26 mouse cellular contexts compared by ENCODE assay signal in the genomic region with DNA sequence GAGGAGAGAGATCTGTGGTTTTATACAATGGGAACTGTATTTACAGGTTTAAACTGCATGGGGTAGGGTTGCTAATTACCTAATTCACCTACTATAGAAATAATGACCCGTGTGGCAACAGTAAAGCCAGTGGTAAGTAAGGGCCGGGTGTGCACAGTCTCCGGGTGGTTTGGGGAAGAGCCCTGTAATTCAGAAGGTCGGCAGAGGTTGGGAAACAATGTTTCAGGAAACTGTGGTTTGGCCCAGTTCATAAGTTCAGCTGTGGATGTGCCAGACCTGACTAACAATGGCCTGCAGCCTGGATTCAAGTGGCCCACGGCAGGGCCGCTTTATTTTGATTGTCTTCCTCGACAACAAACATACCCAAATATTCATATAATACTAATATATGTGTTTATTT. TPM values are rescaled to one million over a fixed set of nuclear protein-coding genes. Genes with fewer than 3 reads are reported as not detected.
DNase-seq lines count a peak whose midpoint lies in the region; ATAC-seq lines count a peak whose summit lies in the region.
"Had no signal": no experiment of that assay in that cellular context is flagged by ENCODE, and none has a peak within 500 bp of the region (broad histone marks: within the 10 kb centered on the region; RNA-seq: fewer than 3 reads in every experiment).

No protein-coding gene starts in this region.

- no peaks in the 10 kb centered on the region for H3K9me3 ChIP-seq in heart, embryonic 10.5 days
- H3K9me3 ChIP-seq: embryonic facial prominence, embryonic 10.5 days; heart, embryonic 12.5 days; hindbrain, embryonic 13.5 days; liver, embryonic 12.5 days; neural tube, embryonic 12.5 days; stomach, embryonic 15.5 days had no signal

- no peak overlapping the region for H3K27ac ChIP-seq in heart, embryonic 10.5 days
- H3K27ac ChIP-seq: embryonic facial prominence, embryonic 10.5 days; hindbrain, embryonic 13.5 days; liver, embryonic 12.5 days; neural tube, embryonic 12.5 days; stomach, embryonic 15.5 days had no signal

- no peaks in the 10 kb centered on the region for H3K27me3 ChIP-seq in heart, embryonic 10.5 days (ENCODE audit: insufficient read depth, poor library complexity, severe bottlenecking)
- H3K27me3 ChIP-seq: heart, embryonic 12.5 days; liver, embryonic 12.5 days; neural tube, embryonic 12.5 days; stomach, embryonic 15.5 days had no signal

- ATAC-seq in common myeloid progenitor, adult 5-6 weeks (replicated peaks; ENCODE audit: low read depth, poor library complexity, severe bottlenecking) = peak; percentile 75
- ATAC-seq in megakaryocyte progenitor cell, adult 5-6 weeks (replicated peaks; ENCODE audit: poor library complexity) = peak; percentile 78
- ATAC-seq: forebrain, embryonic 14.5 days; liver, embryonic 12.5 days had no signal

- H3K4me1 ChIP-seq in heart, embryonic 10.5 days = no peaks in the 10 kb centered on the region
- H3K4me1 ChIP-seq: embryonic facial prominence, embryonic 10.5 days; heart, embryonic 12.5 days; hindbrain, embryonic 13.5 days; neural tube, embryonic 12.5 days; stomach, embryonic 15.5 days had no signal

- intact Hi-C loops in gastrocnemius, postnatal 14 days (cut with DNase I; ENCODE audit: low total_unique reads) = loop anchor here (5.0 to 10.0 kb wide), 2 partner anchors 321 to 523 kb away; no protein-coding TSS in a partner anchor

- DNase-seq in heart, adult 11 months = peak; percentile 93
- no peak for DNase-seq in heart, embryonic 10.5 days (ENCODE audit: low spot score)
- peak; percentile 65 for DNase-seq in 3T3-L1 (ENCODE audit: low read depth, low spot score)
- no peak for DNase-seq in kidney, postnatal 25 days
- DNase-seq in frontal cortex, postnatal 10 days (ENCODE audit: low spot score in 2 of 2) = no peak
- DNase-seq in gastrocnemius, postnatal 14 days = no peak
- DNase-seq: adrenal gland, adult 8-10 months; B cell, adult 2 months; cerebellum, adult 11 months; cerebellum, postnatal 14 days; gastrocnemius, postnatal 25 days; kidney, adult 8-10 months; kidney, postnatal 36 days; layer of hippocampus, adult 9-11 months; right cerebral cortex, adult 18-20 months; thymus, adult 18-20 months; thymus, postnatal 4 days had no signal

- no peaks in the 10 kb centered on the region for H3K36me3 ChIP-seq in heart, embryonic 10.5 days
- H3K36me3 ChIP-seq: embryonic facial prominence, embryonic 10.5 days; heart, embryonic 12.5 days; hindbrain, embryonic 13.5 days; liver, embryonic 12.5 days; neural tube, embryonic 12.5 days; stomach, embryonic 15.5 days had no signal

- no peak overlapping the region for H3K4me3 ChIP-seq in heart, embryonic 10.5 days
- H3K4me3 ChIP-seq: embryonic facial prominence, embryonic 10.5 days; heart, embryonic 12.5 days; hindbrain, embryonic 13.5 days; liver, embryonic 12.5 days; neural tube, embryonic 12.5 days; stomach, embryonic 15.5 days had no signal

- WGBS in heart, embryonic 10.5 days = 76% methylated on average over 7 of the region's 7 CpGs

RNA-seq across cellular contexts. Expression of a gene that starts 9.0 kb away (rescaled TPM):
- 20.1 and 27.7 TPM in 2 replicates for polyA plus RNA-seq in heart, embryonic 10.5 days (2016; fragmentation: Nextera tagmentation; extraction: Ambion mirVana)
- total RNA-seq in common myeloid progenitor, adult 5-6 weeks (2017) = 24.2 and 30.9 TPM in 2 replicates
- 24.4 and 32.5 TPM in 2 replicates for total RNA-seq in megakaryocyte progenitor cell, adult 5-6 weeks (2015)
- total RNA-seq in megakaryocyte progenitor cell, adult 5-6 weeks (2017) = 25.4 and 29.1 TPM in 2 replicates
- total RNA-seq in gastrocnemius, postnatal 14 days (2021) = 10 to 100 TPM; 15.7 to 16.6 TPM

RNA-seq across cellular contexts. Expression of a gene that starts 47.2 kb away (rescaled TPM):
- 7.5 and 11.6 TPM in 2 replicates for polyA plus RNA-seq in heart, embryonic 10.5 days (2016; fragmentation: Nextera tagmentation; extraction: Ambion mirVana)
- 4.1 and 6.7 TPM in 2 replicates for total RNA-seq in common myeloid progenitor, adult 5-6 weeks (2017)
- total RNA-seq in megakaryocyte progenitor cell, adult 5-6 weeks (2015) = 27.7 and 29.1 TPM in 2 replicates
- 13.0 and 15.9 TPM in 2 replicates for total RNA-seq in megakaryocyte progenitor cell, adult 5-6 weeks (2017)
- total RNA-seq in gastrocnemius, postnatal 14 days (2021) = 1 to 10 TPM; 6.7 to 7.0 TPM

RNA-seq across cellular contexts. Expression of a gene that starts 51.4 kb away (rescaled TPM):
- polyA plus RNA-seq in heart, embryonic 10.5 days (2016; fragmentation: Nextera tagmentation; extraction: Ambion mirVana) = 17.1 and 26.0 TPM in 2 replicates
- 30.4 and 40.7 TPM in 2 replicates for total RNA-seq in common myeloid progenitor, adult 5-6 weeks (2017)
- 22.3 and 27.5 TPM in 2 replicates for total RNA-seq in megakaryocyte progenitor cell, adult 5-6 weeks (2015)
- total RNA-seq in megakaryocyte progenitor cell, adult 5-6 weeks (2017) = 32.7 and 35.9 TPM in 2 replicates
- 1 to 10 TPM; 8.3 to 8.5 TPM for total RNA-seq in gastrocnemius, postnatal 14 days (2021)

Comparison
In these comparisons a context has a peak if more than half of its experiments do, and no peak if none do; other contexts are left out.
1. DNase-seq: peak in heart, adult 11 months (single experiment) and 3T3-L1 (single experiment); none in heart, embryonic 10.5 days (single experiment), kidney, postnatal 25 days (0 of 2), frontal cortex, postnatal 10 days (0 of 2) and gastrocnemius, postnatal 14 days (single experiment).